Mouse (Mus musculus): ENCODE measurements around the gene Apmap. TPM values are rescaled to one million over a fixed set of nuclear protein-coding genes. Genes with fewer than 3 reads are reported as not detected.
A peak's percentile ranks its signal among the peaks of the same experiment; 100 is the strongest.

Gene Apmap
- 10 to 100 TPM; 46.6 to 68.1 (median 52.7) TPM for total RNA-seq (2022)

- DNase-seq (ENCODE audit: low spot score): peak; percentile 98
These were observed at the start of gene Apmap for GRCm38 (mm10) chr2:150608087-150608799. TSS of gene Apmap (minus strand) at chr2:150608567.

GRCm38 (mm10) chr2:150656975-150657768 lies 48.8 kb upstream of the Apmap start:
- DNase-seq (ENCODE audit: low spot score): no peak

GRCm38 (mm10) chr2:150656112-150656511 lies 47.7 kb upstream of the Apmap start:
- no peak for DNase-seq (ENCODE audit: low spot score)

- no peak for DNase-seq (ENCODE audit: low spot score)
These were observed 46.9 kb upstream of the Apmap start for GRCm38 (mm10) chr2:150655290-150655689.

GRCm38 (mm10) chr2:150654814-150655213 lies 46.4 kb upstream of the Apmap start:
- no peak for DNase-seq (ENCODE audit: low spot score)

- no peak for DNase-seq (ENCODE audit: low spot score)
These were observed 43.0 kb upstream of the Apmap start for GRCm38 (mm10) chr2:150651366-150651765.

- DNase-seq (ENCODE audit: low spot score): no peak
These were observed 42.2 kb upstream of the Apmap start for GRCm38 (mm10) chr2:150650511-150651074.

- no peak for DNase-seq (ENCODE audit: low spot score)
These were observed 40.0 kb upstream of the Apmap start for GRCm38 (mm10) chr2:150648300-150648895.

- DNase-seq (ENCODE audit: low spot score): no peak
These were observed 39.4 kb upstream of the Apmap start for GRCm38 (mm10) chr2:150647681-150648299.

GRCm38 (mm10) chr2:150646411-150647121 lies 38.2 kb upstream of the Apmap start:
- DNase-seq (ENCODE audit: low spot score): no peak

- no peak for DNase-seq (ENCODE audit: low spot score)
These were observed 36.9 kb upstream of the Apmap start for GRCm38 (mm10) chr2:150645225-150645624.

GRCm38 (mm10) chr2:150643726-150644415 lies 35.5 kb upstream of the Apmap start:
- DNase-seq (ENCODE audit: low spot score): no peak

- DNase-seq (ENCODE audit: low spot score): no peak
These were observed 34.8 kb upstream of the Apmap start for GRCm38 (mm10) chr2:150643166-150643565.

GRCm38 (mm10) chr2:150638370-150638733 lies 30.0 kb upstream of the Apmap start:
- no peak for DNase-seq (ENCODE audit: low spot score)

- no peak for DNase-seq (ENCODE audit: low spot score)
These were observed 29.5 kb upstream of the Apmap start for GRCm38 (mm10) chr2:150637702-150638369.

- no peak for DNase-seq (ENCODE audit: low spot score)
These were observed 27.6 kb upstream of the Apmap start for GRCm38 (mm10) chr2:150635877-150636446.

- no peak for DNase-seq (ENCODE audit: low spot score)
These were observed 20.9 kb upstream of the Apmap start for GRCm38 (mm10) chr2:150629255-150629654.

GRCm38 (mm10) chr2:150627140-150627539 lies 18.8 kb upstream of the Apmap start:
- no peak for DNase-seq (ENCODE audit: low spot score)

GRCm38 (mm10) chr2:150624926-150625325 lies 16.6 kb upstream of the Apmap start:
- DNase-seq (ENCODE audit: low spot score): no peak

- no peak for DNase-seq (ENCODE audit: low spot score)
These were observed 15.6 kb upstream of the Apmap start for GRCm38 (mm10) chr2:150623957-150624356.
